25 mouse cellular contexts compared by ENCODE assay signal in the genomic region with DNA sequence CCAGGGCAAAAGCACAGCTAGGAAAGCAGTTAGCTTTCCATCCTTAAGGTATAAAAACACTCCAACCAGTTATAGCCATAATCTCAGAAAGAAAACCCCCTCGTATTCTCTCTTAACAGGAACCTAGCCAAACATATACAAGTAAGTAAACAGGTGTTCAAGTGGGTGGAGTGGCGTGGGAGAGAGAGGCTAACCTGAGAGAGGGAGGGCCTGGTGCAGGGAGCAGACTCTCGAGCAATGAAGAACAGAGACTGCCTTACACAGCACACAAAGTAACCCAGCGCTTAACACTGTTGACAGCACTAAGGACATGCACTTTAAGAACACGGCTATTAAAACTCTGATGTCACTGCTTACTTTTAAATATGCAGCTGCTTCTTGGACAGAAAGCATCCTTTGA.
"Had no signal": no experiment of that assay in that cellular context is flagged by ENCODE, and none has a peak within 500 bp of the region (broad histone marks: within the 10 kb centered on the region; RNA-seq: fewer than 3 reads in every experiment).

No protein-coding gene starts in this region.

- H3K9me3 ChIP-seq: heart, embryonic 10.5 days; heart, embryonic 12.5 days; hindbrain, embryonic 10.5 days; hindbrain, embryonic 12.5 days; intestine, embryonic 15.5 days; limb, embryonic 10.5 days; limb, embryonic 12.5 days had no signal

- H3K36me3 ChIP-seq: intestine, embryonic 15.5 days had no signal

- DNase-seq: gastrocnemius, adult 2 months; gastrocnemius, postnatal 10 days; gastrocnemius, postnatal 25 days; heart, adult 18-20 months; heart, postnatal 10 days; heart, postnatal 4 days; kidney, adult 18-20 months; kidney, adult 8-10 months; kidney, postnatal 10 days; kidney, postnatal 25 days; kidney, postnatal 4 days; liver had no signal

- H3K27ac ChIP-seq: gastrocnemius, adult 2 months; heart, embryonic 10.5 days; hindbrain, embryonic 10.5 days; hindbrain, embryonic 12.5 days; hindbrain, embryonic 14.5 days; intestine, embryonic 15.5 days; layer of hippocampus, adult 2 months; left cerebral cortex, adult 2 months; limb, embryonic 10.5 days; limb, embryonic 12.5 days had no signal

- ATAC-seq: hindbrain, embryonic 16.5 days; inflammation-experienced regulatory T-cells, adult 6 months; intestine, embryonic 15.5 days; intestine, postnatal 0 days had no signal

- H3K27me3 ChIP-seq: heart, embryonic 12.5 days; hindbrain, embryonic 12.5 days; intestine, embryonic 15.5 days; limb, embryonic 12.5 days had no signal

- H3K4me3 ChIP-seq: gastrocnemius, adult 2 months; heart, embryonic 10.5 days; heart, embryonic 12.5 days; hindbrain, embryonic 10.5 days; hindbrain, embryonic 12.5 days; intestine, embryonic 15.5 days; layer of hippocampus, adult 2 months; left cerebral cortex, adult 2 months; limb, embryonic 10.5 days; limb, embryonic 12.5 days had no signal

- H3K4me2 ChIP-seq: heart, embryonic 12.5 days; hindbrain, embryonic 12.5 days; hindbrain, embryonic 14.5 days; intestine, embryonic 15.5 days; limb, embryonic 12.5 days had no signal

- H3K4me1 ChIP-seq: intestine, embryonic 15.5 days had no signal

- H3K9ac ChIP-seq: heart, embryonic 12.5 days; hindbrain, embryonic 12.5 days; hindbrain, embryonic 14.5 days; intestine, embryonic 15.5 days; limb, embryonic 12.5 days had no signal
